Mouse (Mus musculus) liver, embryonic 13.5 days (tissue): Measurements from ENCODE around the gene Smtn. TPM values are rescaled to one million over a fixed set of nuclear protein-coding genes. Genes with fewer than 3 reads are reported as not detected.

ENCODE experiments used
- ATAC-seq: fragments of 200-750 bp; cut with Nextera tagmentation; 2 replicates; pipeline ENCODE4 v1.8.0; 2017; ENCODE audit warnings: low read depth, mild to moderate bottlenecking, moderate number of reproducible peaks, moderate library complexity
- DNase-seq: peaks from one replicate; pipeline ENCODE4 v3.0.0; 2022
- H3K27ac ChIP-seq: fragments of 300-500 bp; sonication (generic); 2 replicates; pipeline ENCODE4 v1.5.1; 2015; ENCODE audit warnings: moderate library complexity, mild to moderate bottlenecking, inconsistent platforms
- H3K27me3 ChIP-seq: fragments of 300-500 bp; sonication (generic); 2 replicates; pipeline ENCODE4 v1.6.1; 2015; ENCODE audit warnings: mild to moderate bottlenecking, inconsistent platforms
- H3K36me3 ChIP-seq: fragments of 300-500 bp; sonication (generic); 2 replicates; pipeline ENCODE4 v1.6.1; 2015; ENCODE audit warnings: mild to moderate bottlenecking, inconsistent platforms
- H3K4me1 ChIP-seq: fragments of 300-500 bp; sonication (generic); replicated peaks from 2 replicates; pipeline ENCODE4 v1.6.1; 2015; ENCODE audit warnings: inconsistent platforms
- H3K4me2 ChIP-seq: fragments of 300-500 bp; sonication (generic); 2 replicates; pipeline ENCODE4 v1.6.1; 2015; ENCODE audit warnings: inconsistent platforms, mild to moderate bottlenecking, moderate library complexity
- H3K4me3 ChIP-seq: fragments of 300-500 bp; sonication (generic); replicated peaks from 2 replicates; pipeline ENCODE4 v1.5.1; 2015; ENCODE audit warnings: mild to moderate bottlenecking, inconsistent platforms
- H3K9ac ChIP-seq: fragments of 300-500 bp; sonication (generic); 2 replicates; pipeline ENCODE4 v1.6.1; 2015; ENCODE audit warnings: mild to moderate bottlenecking, inconsistent platforms
- H3K9me3 ChIP-seq: fragments of 300-500 bp; sonication (generic); replicated peaks from 2 replicates; pipeline ENCODE4 v1.6.1; 2016; ENCODE audit warnings: inconsistent platforms
- WGBS: fragments of 180-500 bp; shearing (Covaris S2); methylation state at CpG from one replicate; pipeline ENCODE4 v1.1.7; 2015; ENCODE audit not compliant: insufficient replicate concordance; 5-methylcytosine and 5-hydroxymethylcytosine counted together
- polyA plus RNA-seq: library from polyadenylated mRNA; unstranded; fragments of >200 nt; fragmentation: Nextera tagmentation; extraction: Ambion mirVana; gene quantifications from 2 replicates; pipeline ENCODE4 v1.2.1, GENCODE M21; 2015

Smtn gene
- polyA plus RNA-seq, 1 experiment from 2014 or later = 10.5 TPM

DNA sequence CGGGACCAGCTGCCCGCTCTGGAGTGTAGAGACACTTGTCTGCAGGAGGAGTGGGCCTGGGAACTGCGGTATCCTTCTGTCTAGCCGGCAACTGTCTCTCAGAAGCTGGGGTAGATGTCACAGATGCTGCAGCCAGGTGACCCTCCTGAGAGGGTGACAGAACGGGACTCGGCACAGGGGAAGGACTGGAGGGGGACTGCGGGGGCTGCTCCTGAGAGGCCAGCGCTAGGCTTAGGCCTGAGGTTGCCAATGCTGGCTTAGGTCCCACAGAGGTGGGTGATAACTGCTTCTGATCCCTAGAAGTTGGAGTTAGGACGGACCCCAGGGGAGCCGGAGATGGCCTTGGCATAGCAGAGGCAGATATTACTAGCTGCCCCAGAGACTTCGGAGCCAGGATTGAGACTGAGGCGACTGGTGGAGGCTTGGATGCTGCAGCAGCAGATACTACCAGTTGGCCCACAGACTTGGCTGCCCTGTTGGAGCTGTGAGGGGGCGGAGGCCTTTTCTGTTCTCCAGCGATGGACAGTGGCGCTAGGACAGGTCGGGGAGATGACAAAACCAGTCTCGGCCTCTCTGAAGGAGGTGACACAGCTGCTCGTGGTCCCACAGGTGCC, 37.8 kb downstream of the Smtn start:
- 63% methylated on average over 18 of the region's 18 CpGs for WGBS
- DNase-seq (no peak), ATAC-seq (no peak)
- H3K4me3 ChIP-seq = no peak overlapping the region
- H3K4me1 ChIP-seq = no peaks in the 10 kb centered on the region
- H3K9ac ChIP-seq = no peak overlapping the region
- H3K36me3 ChIP-seq = no peaks in the 10 kb centered on the region
- H3K4me2 ChIP-seq = no peak overlapping the region
- H3K27me3 ChIP-seq = peaks cover 7% of the 10 kb centered on the region; the same call in 1 of the 2 replicates
- no peaks in the 10 kb centered on the region for H3K9me3 ChIP-seq
- H3K27ac ChIP-seq = no peak overlapping the region

DNA sequence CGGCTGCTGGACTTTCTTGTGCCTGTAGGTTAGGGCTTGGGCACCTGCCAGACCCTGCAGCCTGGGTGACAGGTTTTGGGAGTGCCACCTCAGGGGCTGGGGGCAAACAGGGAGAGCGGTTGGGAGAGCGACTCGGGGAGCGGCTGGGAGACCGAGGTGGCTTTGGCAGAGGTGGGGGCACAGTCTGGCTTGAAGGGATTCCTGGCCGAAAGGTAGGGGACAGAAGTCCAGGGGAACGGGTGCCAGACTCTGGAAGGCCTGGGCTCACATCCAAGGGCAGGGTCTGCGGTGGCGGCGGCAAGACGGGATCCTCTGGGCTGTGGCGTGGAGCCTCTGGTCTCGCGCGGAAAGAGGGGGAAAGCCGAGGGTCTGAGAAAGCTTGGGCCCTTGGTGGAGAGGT, 38.4 kb downstream of the Smtn start:
- Histone ChIP-seq H3K9me3 (no peaks in the 10 kb centered on the region), H3K36me3 (no peaks in the 10 kb centered on the region), H3K4me3 (no peak overlapping the region), H3K27me3 (peaks cover 7% of the 10 kb centered on the region; the same call in 1 of the 2 replicates), H3K4me2 (no peak overlapping the region), H3K9ac (no peak overlapping the region), H3K4me1 (no peaks in the 10 kb centered on the region), H3K27ac (no peak overlapping the region)
- DNase-seq (no peak), ATAC-seq (no peak)
- WGBS = 69% methylated on average over 16 of the region's 17 CpGs

DNA sequence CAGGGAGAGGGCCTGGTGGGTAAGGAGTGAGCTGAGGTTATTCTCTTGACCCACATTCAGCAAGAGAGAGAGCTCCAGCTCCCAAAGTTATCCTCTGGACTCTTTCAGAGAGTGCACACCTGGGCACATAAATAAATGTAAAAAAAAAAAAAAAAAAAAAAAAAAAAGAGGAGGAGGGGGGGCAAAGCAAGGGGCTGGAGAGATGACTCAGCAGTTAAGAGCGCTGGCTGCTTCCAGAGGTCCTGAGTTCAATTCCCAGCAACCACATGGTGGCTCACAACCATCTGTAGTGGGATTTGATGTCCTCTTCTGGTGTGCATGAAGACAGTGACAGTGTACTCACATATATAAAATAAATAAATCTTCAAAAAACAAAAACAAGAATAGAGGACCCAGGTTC, 43.1 kb downstream of the Smtn start:
- whole genome bisulfite sequencing = 71% methylated on average over 1 of the region's 1 CpGs
- ATAC-seq = no peak

DNA sequence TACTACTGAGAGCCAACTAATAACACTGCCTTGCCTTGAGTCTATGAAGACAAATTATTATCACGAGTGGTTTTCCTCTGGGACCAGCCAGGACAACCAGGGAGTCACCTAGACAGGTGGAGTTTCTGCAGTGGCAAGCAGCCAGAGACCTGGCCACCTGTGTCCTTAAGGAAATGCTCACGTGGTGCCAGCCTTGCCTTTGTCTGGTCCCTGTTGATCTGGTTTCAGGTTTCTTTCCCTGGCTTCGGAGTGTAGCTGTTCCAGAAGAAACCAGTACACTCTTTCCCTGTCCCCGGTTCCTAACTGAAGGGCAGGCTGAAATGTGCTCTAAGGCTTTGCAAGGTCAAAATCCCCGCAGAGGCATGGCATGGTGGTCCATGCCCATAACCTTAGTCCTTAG, 43.7 kb downstream of the Smtn start:
- H3K9ac ChIP-seq = no peak overlapping the region
- H3K36me3 ChIP-seq = no peaks in the 10 kb centered on the region
- H3K9me3 ChIP-seq = no peaks in the 10 kb centered on the region
- H3K4me2 ChIP-seq = no peak overlapping the region
- H3K27me3 ChIP-seq = no peaks in the 10 kb centered on the region
- no peak overlapping the region for H3K4me3 ChIP-seq
- no peak overlapping the region for H3K27ac ChIP-seq
- no peak for ATAC-seq
- DNase-seq = no peak
- H3K4me1 ChIP-seq = 0 out of 2 replicates have a peak, but pooled peaks cover 7% of the 10 kb centered on the region
- 68% methylated on average over 5 of the region's 5 CpGs for WGBS

More for the DNA sequence above, 43.1 kb downstream of the Smtn start:
- H3K27ac ChIP-seq = no peak overlapping the region
- H3K9me3 ChIP-seq = no peaks in the 10 kb centered on the region
- H3K4me3 ChIP-seq = no peak overlapping the region
- H3K36me3 ChIP-seq = no peaks in the 10 kb centered on the region
- no peak overlapping the region for H3K4me2 ChIP-seq
- 0 out of 2 replicates have a peak, but pooled peaks cover 7% of the 10 kb centered on the region for H3K4me1 ChIP-seq
- no peak overlapping the region for H3K9ac ChIP-seq
- peaks cover 4% of the 10 kb centered on the region; the same call in 1 of the 2 replicates for H3K27me3 ChIP-seq
- DNase-seq = no peak

DNA sequence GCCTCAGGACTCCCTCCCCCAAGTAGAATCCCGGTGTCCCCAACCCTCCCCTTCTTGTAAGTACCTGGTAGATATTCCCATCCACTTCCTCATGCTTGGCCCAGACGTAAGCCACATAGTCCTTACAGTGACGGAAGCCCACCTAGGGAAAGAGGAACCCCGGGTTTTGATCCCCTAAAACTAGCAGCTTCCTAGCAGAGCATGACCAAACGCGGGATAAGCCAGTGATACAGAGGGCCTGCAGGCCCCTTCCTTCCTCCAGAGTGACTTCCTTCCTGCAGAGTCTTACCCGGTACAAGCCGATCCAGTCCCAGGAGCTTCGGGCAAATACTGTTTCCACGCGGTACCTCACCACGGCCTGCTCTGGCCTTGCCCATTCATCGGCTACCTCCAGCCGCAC, 44.9 kb downstream of the Smtn start:
- Histone ChIP-seq H3K4me1 (0 out of 2 replicates have a peak, but pooled peaks cover 7% of the 10 kb centered on the region), H3K9ac (no peak overlapping the region), H3K9me3 (no peaks in the 10 kb centered on the region), H3K4me2 (no peak overlapping the region), H3K4me3 (no peak overlapping the region), H3K36me3 (no peaks in the 10 kb centered on the region), H3K27ac (no peak overlapping the region), H3K27me3 (no peaks in the 10 kb centered on the region)
- ATAC-seq (no peak), DNase-seq (no peak)
- 57% methylated on average over 14 of the region's 14 CpGs for WGBS

DNA sequence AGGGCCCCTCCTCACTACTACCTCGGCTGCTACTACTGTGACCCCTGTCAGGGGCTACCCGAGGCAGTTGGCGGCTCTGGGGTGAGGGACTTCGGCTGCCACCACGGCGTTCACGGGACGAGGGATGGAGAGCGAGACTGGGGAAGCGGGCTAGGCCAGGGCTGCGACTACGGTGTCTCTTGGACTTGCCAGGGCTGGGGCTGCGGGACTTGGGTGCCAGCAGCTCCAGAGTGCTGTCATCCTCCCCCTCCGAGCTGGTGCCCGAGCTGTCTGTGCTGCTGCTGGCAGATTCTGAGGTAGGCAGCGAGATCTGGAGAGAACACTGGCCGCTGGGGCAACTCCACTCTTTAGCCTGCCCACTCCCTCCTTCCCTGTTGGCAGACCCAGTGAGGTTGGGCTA, 45.6 kb downstream of the Smtn start:
- Histone ChIP-seq H3K27ac (no peak overlapping the region), H3K27me3 (no peaks in the 10 kb centered on the region), H3K9ac (no peak overlapping the region), H3K9me3 (no peaks in the 10 kb centered on the region), H3K4me2 (no peak overlapping the region), H3K4me3 (no peak overlapping the region), H3K36me3 (no peaks in the 10 kb centered on the region), H3K4me1 (0 out of 2 replicates have a peak, but pooled peaks cover 7% of the 10 kb centered on the region)
- DNase-seq = no peak
- no peak for ATAC-seq
- WGBS = 80% methylated on average over 17 of the region's 17 CpGs

DNA sequence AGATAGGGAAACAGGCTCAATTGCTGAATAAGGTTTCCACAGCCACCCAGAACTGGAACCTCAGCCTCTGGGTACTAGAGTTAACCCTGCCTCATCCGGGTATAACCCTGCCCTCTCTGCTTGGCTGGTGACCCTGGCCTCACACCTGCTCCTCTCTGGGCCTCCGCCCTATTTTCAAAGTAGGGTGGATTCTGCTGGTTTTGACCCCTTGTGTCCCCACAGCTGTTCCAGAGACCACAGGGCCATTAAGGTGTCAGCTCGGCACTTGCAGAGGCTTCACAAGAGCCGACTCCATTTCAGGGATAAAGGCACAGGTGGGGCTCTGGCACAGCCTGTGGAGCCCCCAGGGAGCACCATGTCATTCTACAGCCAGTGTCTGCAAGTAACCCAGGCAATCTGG, 47.7 kb downstream of the Smtn start:
- no peak overlapping the region for H3K4me3 ChIP-seq
- WGBS = 59% methylated on average over 4 of the region's 4 CpGs
- no peak overlapping the region for H3K27ac ChIP-seq
- H3K4me2 ChIP-seq = no peak overlapping the region
- H3K9me3 ChIP-seq = no peaks in the 10 kb centered on the region
- H3K27me3 ChIP-seq = no peaks in the 10 kb centered on the region
- no peaks in the 10 kb centered on the region for H3K36me3 ChIP-seq
- DNase-seq (no peak), ATAC-seq (no peak)
- H3K9ac ChIP-seq = no peak overlapping the region
- peaks cover 19% of the 10 kb centered on the region; the same call in 1 of the 2 replicates for H3K4me1 ChIP-seq

DNA sequence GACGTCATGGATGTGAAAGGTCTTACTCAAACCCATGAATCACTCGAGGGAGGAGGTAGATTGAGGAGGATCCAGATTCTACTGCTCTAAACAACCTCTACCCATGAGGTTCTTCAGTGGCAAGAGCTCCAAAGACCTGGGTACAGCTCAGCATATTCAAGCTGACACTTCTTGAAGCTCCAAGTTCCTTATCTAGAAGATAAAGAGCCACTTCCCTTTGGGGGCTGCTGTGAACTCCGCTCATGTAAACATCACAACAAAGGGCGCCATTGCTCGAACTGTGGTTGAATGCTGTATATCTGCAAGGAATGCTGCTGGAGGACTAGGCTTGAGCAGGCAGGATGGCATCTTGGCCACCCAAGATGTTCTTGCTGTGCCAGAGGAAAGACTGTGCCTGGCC, 51.4 kb downstream of the Smtn start:
- 32% methylated on average over 5 of the region's 5 CpGs for WGBS
- Histone ChIP-seq H3K27ac (no peak overlapping the region), H3K9me3 (no peaks in the 10 kb centered on the region), H3K4me3 (no peak overlapping the region), H3K4me2 (no peak overlapping the region), H3K27me3 (no peaks in the 10 kb centered on the region), H3K9ac (no peak overlapping the region), H3K4me1 (peaks cover 11% of the 10 kb centered on the region; the same call in 1 of the 2 replicates), H3K36me3 (no peaks in the 10 kb centered on the region)
- no peak for ATAC-seq
- no peak for DNase-seq

DNA sequence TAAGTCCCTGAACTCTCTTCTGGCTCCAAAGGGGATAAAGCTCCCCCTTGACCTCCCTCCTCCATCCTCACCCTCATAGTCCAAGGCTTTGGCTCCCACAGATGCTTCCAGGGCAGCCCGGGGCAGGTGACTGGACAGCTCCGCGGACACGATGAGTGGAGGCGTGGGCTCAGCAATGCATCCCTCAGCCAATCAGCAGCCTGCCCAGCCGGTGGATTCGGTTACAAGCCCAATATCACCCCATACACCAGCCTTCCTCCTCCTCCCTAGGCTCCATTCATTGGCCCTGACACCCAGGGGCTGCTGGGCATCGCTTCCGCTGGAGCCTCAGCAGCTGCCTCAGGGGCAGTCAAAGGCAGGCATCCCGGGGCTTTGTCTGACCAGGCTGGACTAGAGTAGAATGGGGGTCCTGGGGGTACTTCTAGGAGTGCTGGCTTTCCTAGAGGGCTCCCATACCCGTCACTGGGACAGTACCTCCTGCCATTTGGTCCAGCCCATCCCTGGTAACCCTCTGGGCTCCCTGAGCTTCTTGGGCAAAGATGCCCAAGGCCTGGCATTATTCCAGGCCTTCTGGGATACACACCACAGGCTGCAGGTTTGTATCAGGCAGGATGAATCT, 52.4 kb downstream of the Smtn start, which contains the start of gene Pla2g3:
Pla2g3 (plus strand) TSS at position 333 of the 619 bp plus-strand sequence.
- H3K27ac ChIP-seq = no peak within 1 kb of the TSS
- peaks cover 11% of the 10 kb centered on the region; the same call in 1 of the 2 replicates for H3K4me1 ChIP-seq
- no peaks in the 10 kb centered on the region for H3K9me3 ChIP-seq
- H3K4me2 ChIP-seq = no peak within 1 kb of the TSS
- H3K36me3 ChIP-seq = no peaks in the 10 kb centered on the region
- no peak within 1 kb of the TSS for H3K9ac ChIP-seq
- no peak for DNase-seq
- no peaks in the 10 kb centered on the region for H3K27me3 ChIP-seq
- 46% methylated on average over 11 of the region's 11 CpGs for WGBS
- no peak within 1 kb of the TSS for H3K4me3 ChIP-seq
- no peak for ATAC-seq

DNA sequence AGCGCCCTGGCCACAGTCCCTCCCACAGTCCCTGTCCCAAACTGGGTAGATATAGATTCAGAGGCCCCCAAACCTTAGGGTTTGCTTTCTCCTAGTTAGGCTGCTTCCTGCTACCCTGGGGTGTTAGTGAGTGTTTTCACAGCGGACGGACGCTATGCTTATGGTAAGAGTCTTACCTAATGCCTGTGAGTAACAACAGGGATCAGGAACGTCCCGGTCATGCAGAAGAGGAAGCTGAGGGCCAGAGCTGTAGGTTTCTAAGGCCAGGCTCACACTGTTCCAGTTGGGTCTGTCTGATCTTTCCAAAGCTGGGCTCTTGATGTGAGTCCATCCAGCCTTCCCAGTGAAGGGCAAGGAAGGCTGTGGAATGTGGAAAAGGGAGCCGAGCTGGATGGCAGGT, 54.1 kb downstream of the Smtn start:
- no peak overlapping the region for H3K9ac ChIP-seq
- H3K27me3 ChIP-seq = no peaks in the 10 kb centered on the region
- DNase-seq (no peak), ATAC-seq (no peak)
- peaks cover 11% of the 10 kb centered on the region; the same call in 1 of the 2 replicates for H3K4me1 ChIP-seq
- H3K4me3 ChIP-seq = no peak overlapping the region
- no peak overlapping the region for H3K27ac ChIP-seq
- no peaks in the 10 kb centered on the region for H3K9me3 ChIP-seq
- H3K4me2 ChIP-seq = no peak overlapping the region
- no peaks in the 10 kb centered on the region for H3K36me3 ChIP-seq
- WGBS = 45% methylated on average over 7 of the region's 7 CpGs

DNA sequence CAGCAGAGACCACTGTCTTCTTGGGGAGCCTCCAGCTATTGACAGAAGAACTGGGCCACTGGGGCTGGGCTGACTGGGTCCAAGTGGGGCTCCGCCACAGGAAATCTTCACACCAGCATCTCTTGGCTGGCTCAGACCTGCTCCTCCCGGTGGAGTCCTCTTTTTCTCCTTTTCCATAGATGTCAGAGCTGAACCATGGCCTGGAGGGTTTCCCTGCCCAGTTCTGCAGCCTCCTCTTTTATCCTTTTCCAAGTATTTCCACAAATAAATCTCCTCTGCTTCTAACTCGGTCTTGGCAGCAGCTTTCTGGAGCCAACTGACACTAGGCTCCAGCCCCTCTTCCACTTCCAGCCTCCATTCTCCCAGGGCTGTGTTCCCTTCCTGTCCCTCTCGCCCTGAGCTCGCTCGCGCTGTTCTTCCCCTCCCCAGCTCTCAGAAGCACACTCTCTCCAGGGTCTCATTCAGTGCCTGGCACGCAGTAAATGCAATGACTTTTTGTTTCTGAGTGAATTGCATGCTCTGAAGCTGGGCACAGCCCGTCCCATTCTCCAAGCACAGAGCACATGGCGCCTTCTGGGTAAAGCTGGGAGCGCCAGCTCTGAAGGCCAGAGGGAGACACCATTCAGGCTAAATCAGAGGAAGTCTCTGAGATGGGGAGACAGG, 56.3 kb downstream of the Smtn start:
- H3K4me1 ChIP-seq = peaks cover 7% of the 10 kb centered on the region; the same call in 1 of the 2 replicates
- no peaks in the 10 kb centered on the region for H3K27me3 ChIP-seq
- H3K4me3 ChIP-seq = no peak overlapping the region
- no peak overlapping the region for H3K4me2 ChIP-seq
- WGBS = 56% methylated on average over 11 of the region's 11 CpGs
- no peaks in the 10 kb centered on the region for H3K9me3 ChIP-seq
- no peaks in the 10 kb centered on the region for H3K36me3 ChIP-seq
- no peak overlapping the region for H3K9ac ChIP-seq
- no peak for DNase-seq
- no peak overlapping the region for H3K27ac ChIP-seq
- ATAC-seq = no peak
